Mouse (Mus musculus): ENCODE data around the gene Sparc. TPM values are rescaled to one million over a fixed set of nuclear protein-coding genes. Genes with fewer than 3 reads are reported as not detected.
A peak's percentile ranks its signal among the peaks of the same experiment; 100 is the strongest.

Gene Sparc
- polyA plus RNA-seq, 1 experiment = 350 TPM

GRCm38 (mm10) chr11:55439718-55440117 is 16.7 kb upstream of the Sparc start:
- H3K36me3 ChIP-seq (ENCODE audit: control insufficient read depth, insufficient read depth, low read length) = no peaks in the 10 kb centered on the region
- H3K4me3 ChIP-seq (ENCODE audit: low read depth, low read length) = no peak overlapping the region
- no peak overlapping the region for H3K27ac ChIP-seq (ENCODE audit: insufficient read depth, low read depth, low read length)
- 78% methylated on average over 5 of the region's 5 CpGs for WGBS
- no peaks in the 10 kb centered on the region for H3K4me1 ChIP-seq (ENCODE audit: control insufficient read depth, insufficient read depth, insufficient read length, low read length)
- no peaks in the 10 kb centered on the region for H3K27me3 ChIP-seq (ENCODE audit: control insufficient read depth, insufficient read depth, low read length)
- TF ChIP-seq POLR2A (IDR thresholded peaks at IDR 0.05; ENCODE audit: low read depth, low read length) (no peak), CTCF (IDR thresholded peaks at IDR 0.05; ENCODE audit: extremely low read depth, insufficient read length, insufficient replicate concordance, low read depth, low read length) (no peak)

GRCm38 (mm10) chr11:55438031-55438430 is 15.0 kb upstream of the Sparc start:
- H3K27me3 ChIP-seq (ENCODE audit: control insufficient read depth, insufficient read depth, low read length) = no peaks in the 10 kb centered on the region
- 69% methylated on average over 4 of the region's 4 CpGs for WGBS
- no peak overlapping the region for H3K27ac ChIP-seq (ENCODE audit: insufficient read depth, low read depth, low read length)
- no peak overlapping the region for H3K4me3 ChIP-seq (ENCODE audit: low read depth, low read length)
- no peak for TF ChIP-seq POLR2A (IDR thresholded peaks at IDR 0.05; ENCODE audit: low read depth, low read length)
- no peak for TF ChIP-seq CTCF (IDR thresholded peaks at IDR 0.05; ENCODE audit: extremely low read depth, insufficient read length, insufficient replicate concordance, low read depth, low read length)
- H3K4me1 ChIP-seq (ENCODE audit: control insufficient read depth, insufficient read depth, insufficient read length, low read length) = no peaks in the 10 kb centered on the region; the same call in 1 of the 2 replicates
- no peaks in the 10 kb centered on the region for H3K36me3 ChIP-seq (ENCODE audit: control insufficient read depth, insufficient read depth, low read length)

- no peak overlapping the region for H3K4me3 ChIP-seq (ENCODE audit: low read depth, low read length)
- WGBS = 91% methylated on average over 6 of the region's 6 CpGs
- no peaks in the 10 kb centered on the region; the same call in 1 of the 2 replicates for H3K4me1 ChIP-seq (ENCODE audit: control insufficient read depth, insufficient read depth, insufficient read length, low read length)
- no peaks in the 10 kb centered on the region for H3K27me3 ChIP-seq (ENCODE audit: control insufficient read depth, insufficient read depth, low read length)
- TF ChIP-seq CTCF (IDR thresholded peaks at IDR 0.05; ENCODE audit: extremely low read depth, insufficient read length, insufficient replicate concordance, low read depth, low read length) = no peak
- TF ChIP-seq POLR2A (IDR thresholded peaks at IDR 0.05; ENCODE audit: low read depth, low read length) = no peak
- H3K27ac ChIP-seq (ENCODE audit: insufficient read depth, low read depth, low read length) = no peak overlapping the region
- no peaks in the 10 kb centered on the region for H3K36me3 ChIP-seq (ENCODE audit: control insufficient read depth, insufficient read depth, low read length)
Measured at GRCm38 (mm10) chr11:55436089-55436488, 13.1 kb upstream of the Sparc start.

GRCm38 (mm10) chr11:55432981-55433380 is 10.0 kb upstream of the Sparc start:
- Histone ChIP-seq H3K4me3 (ENCODE audit: low read depth, low read length) (no peak overlapping the region), H3K27me3 (ENCODE audit: control insufficient read depth, insufficient read depth, low read length) (no peaks in the 10 kb centered on the region), H3K27ac (ENCODE audit: insufficient read depth, low read depth, low read length) (0 out of 2 replicates have a peak overlapping the region, but pooled peaks have one; percentile 7), H3K4me1 (ENCODE audit: control insufficient read depth, insufficient read depth, insufficient read length, low read length) (no peaks in the 10 kb centered on the region; the same call in 1 of the 2 replicates), H3K36me3 (ENCODE audit: control insufficient read depth, insufficient read depth, low read length) (no peaks in the 10 kb centered on the region)
- 69% methylated on average over 3 of the region's 3 CpGs for WGBS
- no peak for TF ChIP-seq CTCF (IDR thresholded peaks at IDR 0.05; ENCODE audit: extremely low read depth, insufficient read length, insufficient replicate concordance, low read depth, low read length)
- TF ChIP-seq POLR2A (IDR thresholded peaks at IDR 0.05; ENCODE audit: low read depth, low read length) = no peak

- Histone ChIP-seq H3K36me3 (ENCODE audit: control insufficient read depth, insufficient read depth, low read length) (no peaks in the 10 kb centered on the region), H3K27me3 (ENCODE audit: control insufficient read depth, insufficient read depth, low read length) (no peaks in the 10 kb centered on the region), H3K4me1 (ENCODE audit: control insufficient read depth, insufficient read depth, insufficient read length, low read length) (no peaks in the 10 kb centered on the region; the same call in 1 of the 2 replicates), H3K4me3 (ENCODE audit: low read depth, low read length) (no peak overlapping the region), H3K27ac (ENCODE audit: insufficient read depth, low read depth, low read length) (no peak overlapping the region)
- TF ChIP-seq CTCF (IDR thresholded peaks at IDR 0.05; ENCODE audit: extremely low read depth, insufficient read length, insufficient replicate concordance, low read depth, low read length) = no peak
- TF ChIP-seq POLR2A (IDR thresholded peaks at IDR 0.05; ENCODE audit: low read depth, low read length) = no peak
- WGBS = 92% methylated on average over 2 of the region's 2 CpGs
Measured at GRCm38 (mm10) chr11:55429973-55430372, 7.0 kb upstream of the Sparc start.

GRCm38 (mm10) chr11:55428186-55429012 is 5.4 kb upstream of the Sparc start:
- H3K27me3 ChIP-seq (ENCODE audit: control insufficient read depth, insufficient read depth, low read length) = no peaks in the 10 kb centered on the region
- H3K27ac ChIP-seq (ENCODE audit: insufficient read depth, low read depth, low read length) = peak overlapping the region; percentile 83
- H3K36me3 ChIP-seq (ENCODE audit: control insufficient read depth, insufficient read depth, low read length) = no peaks in the 10 kb centered on the region
- TF ChIP-seq POLR2A (IDR thresholded peaks at IDR 0.05; ENCODE audit: low read depth, low read length) (no peak; the same call in 1 of the 2 replicates), CTCF (IDR thresholded peaks at IDR 0.05; ENCODE audit: extremely low read depth, insufficient read length, insufficient replicate concordance, low read depth, low read length) (no peak)
- WGBS = 16% methylated on average over 16 of the region's 16 CpGs
- peaks cover 3% of the 10 kb centered on the region; the same call in 1 of the 2 replicates for H3K4me1 ChIP-seq (ENCODE audit: control insufficient read depth, insufficient read depth, insufficient read length, low read length)
- no peak overlapping the region for H3K4me3 ChIP-seq (ENCODE audit: low read depth, low read length)

- Histone ChIP-seq H3K27ac (ENCODE audit: insufficient read depth, low read depth, low read length) (no peak overlapping the region), H3K4me3 (ENCODE audit: low read depth, low read length) (no peak overlapping the region), H3K27me3 (ENCODE audit: control insufficient read depth, insufficient read depth, low read length) (no peaks in the 10 kb centered on the region), H3K36me3 (ENCODE audit: control insufficient read depth, insufficient read depth, low read length) (no peaks in the 10 kb centered on the region), H3K4me1 (ENCODE audit: control insufficient read depth, insufficient read depth, insufficient read length, low read length) (peaks cover 3% of the 10 kb centered on the region; the same call in 1 of the 2 replicates)
- 88% methylated on average over 8 of the region's 8 CpGs for WGBS
- TF ChIP-seq POLR2A (IDR thresholded peaks at IDR 0.05; ENCODE audit: low read depth, low read length) = no peak
- TF ChIP-seq CTCF (IDR thresholded peaks at IDR 0.05; ENCODE audit: extremely low read depth, insufficient read length, insufficient replicate concordance, low read depth, low read length) = no peak
Measured at GRCm38 (mm10) chr11:55424746-55425360, 1.9 kb upstream of the Sparc start.

Data from small intestine, adult 2 months (tissue).